ENCODE assay signal across 8 mouse cellular contexts in the genomic region with DNA sequence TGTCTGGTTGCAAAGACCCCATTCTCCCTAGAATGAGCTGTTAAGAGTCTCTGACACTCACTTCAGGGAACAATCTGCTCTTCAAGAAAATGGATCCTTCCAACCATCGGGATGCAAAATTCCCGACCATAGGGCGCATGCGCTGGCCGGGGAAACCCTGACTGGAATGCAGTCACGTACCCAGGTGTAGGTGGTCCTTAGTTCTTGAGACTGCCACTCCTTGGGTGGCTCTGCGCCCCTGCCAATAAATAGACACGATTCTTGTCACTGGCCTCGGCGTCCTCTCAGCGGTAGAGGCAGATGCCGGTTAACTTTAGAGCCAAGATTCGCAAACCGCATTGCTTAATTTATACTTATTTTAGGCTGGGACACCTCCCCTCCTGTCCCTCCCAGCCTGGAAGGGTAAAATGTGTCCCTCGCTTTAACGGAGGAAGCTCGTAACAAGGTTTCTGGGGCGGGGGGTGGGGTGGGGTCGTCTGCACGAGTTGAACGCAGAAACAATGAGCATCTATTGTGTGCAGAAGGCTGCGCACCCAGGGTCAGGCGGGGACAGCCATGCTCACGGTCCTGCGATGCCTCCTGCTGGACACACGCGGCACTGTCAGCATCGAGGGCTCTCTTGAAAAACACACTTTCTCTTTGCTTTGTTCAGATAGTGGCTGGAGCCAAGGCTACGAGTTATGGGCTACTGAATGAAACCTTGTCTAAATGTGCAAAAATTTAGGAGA. TPM values are rescaled to one million over a fixed set of nuclear protein-coding genes. Genes with fewer than 3 reads are reported as not detected.
DNase-seq lines count a peak whose midpoint lies in the region; ATAC-seq and TF ChIP-seq lines count a peak whose summit lies in the region.

No protein-coding gene starts in this region.

- H3K9me3 ChIP-seq in forebrain, embryonic 12.5 days: no peaks in the 10 kb centered on the region
- no peaks in the 10 kb centered on the region for H3K9me3 ChIP-seq in heart, postnatal 0 days (replicated peaks; ENCODE audit: control insufficient read depth, low read length)
- no peaks in the 10 kb centered on the region for H3K9me3 ChIP-seq in liver, embryonic 16.5 days (replicated peaks; ENCODE audit: control insufficient read depth, low read length)
- H3K9me3 ChIP-seq in neural tube, embryonic 11.5 days (ENCODE audit: control insufficient read depth, low read length): no peaks in the 10 kb centered on the region
- no peaks in the 10 kb centered on the region for H3K9me3 ChIP-seq in stomach, embryonic 16.5 days (replicated peaks; ENCODE audit: control insufficient read depth, low read length)

- peaks cover 25% of the 10 kb centered on the region for H3K36me3 ChIP-seq in forebrain, embryonic 12.5 days (replicated peaks)
- peaks cover 25% of the 10 kb centered on the region for H3K36me3 ChIP-seq in heart, postnatal 0 days (replicated peaks; ENCODE audit: control insufficient read depth, insufficient read depth, low read length)
- peaks cover 23% of the 10 kb centered on the region for H3K36me3 ChIP-seq in liver, embryonic 16.5 days (ENCODE audit: control insufficient read depth, insufficient read depth)
- H3K36me3 ChIP-seq in neural tube, embryonic 11.5 days (ENCODE audit: control insufficient read depth, insufficient read depth, low read length): peaks cover 20% of the 10 kb centered on the region
- H3K36me3 ChIP-seq in stomach, embryonic 16.5 days (ENCODE audit: control insufficient read depth, insufficient read depth, low read length): peaks cover 17% of the 10 kb centered on the region

- peak; percentile 21; the same call in 1 of the 2 replicates for ATAC-seq in cerebellum, adult (ENCODE audit: insufficient number of reproducible peaks, low FRiP score, low TSS enrichment)
- peak; percentile 51 for ATAC-seq in forebrain, embryonic 12.5 days (ENCODE audit: low FRiP score)
- peak; percentile 48 for ATAC-seq in heart, postnatal 0 days (ENCODE audit: insufficient read depth, low read depth)
- ATAC-seq in liver, embryonic 16.5 days (ENCODE audit: low read depth): peak; percentile 28
- ATAC-seq in neural tube, embryonic 11.5 days (ENCODE audit: insufficient read depth, low FRiP score, low TSS enrichment): peak; percentile 65
- peak; percentile 43; the same call in 1 of the 2 replicates for ATAC-seq in stomach, embryonic 16.5 days (ENCODE audit: insufficient read depth, low FRiP score)

- peak overlapping the region; percentile 72 for H3K4me2 ChIP-seq in forebrain, embryonic 12.5 days
- H3K4me2 ChIP-seq in heart, postnatal 0 days (ENCODE audit: low read depth, low read length): peak overlapping the region; percentile 53
- H3K4me2 ChIP-seq in liver, embryonic 16.5 days (ENCODE audit: low read depth, low read length): peak overlapping the region; percentile 56
- peak overlapping the region; percentile 63 for H3K4me2 ChIP-seq in neural tube, embryonic 11.5 days (ENCODE audit: low read depth)
- H3K4me2 ChIP-seq in stomach, embryonic 16.5 days (ENCODE audit: low read depth, low read length): peak overlapping the region; percentile 52

- H3K4me3 ChIP-seq in forebrain, embryonic 12.5 days (replicated peaks): peak overlapping the region; percentile 38
- peak overlapping the region; percentile 29 for H3K4me3 ChIP-seq in heart, postnatal 0 days (ENCODE audit: low read depth, low read length)
- peak overlapping the region; percentile 23 for H3K4me3 ChIP-seq in liver, embryonic 16.5 days (ENCODE audit: low read depth, low read length)
- peak overlapping the region; percentile 34 for H3K4me3 ChIP-seq in neural tube, embryonic 11.5 days (ENCODE audit: low read depth, low read length)
- peak overlapping the region; percentile 36 for H3K4me3 ChIP-seq in stomach, embryonic 16.5 days (replicated peaks; ENCODE audit: low read length)

- TF ChIP-seq CTCF in heart, postnatal 0 days (IDR thresholded peaks at IDR 0.05; ENCODE audit: low read depth): peak; percentile 91

- DNase-seq in ES-CJ7 (ENCODE audit: low read depth, low spot score): peak; percentile 96
- peak; percentile 86 for DNase-seq in heart, postnatal 0 days (ENCODE audit: low spot score)
- DNase-seq in kidney, postnatal 36 days: peak; percentile 89 to 94
- DNase-seq in neural tube, embryonic 11.5 days (ENCODE audit: low spot score): peak; percentile 93

- H3K4me1 ChIP-seq in forebrain, embryonic 12.5 days: peaks cover 53% of the 10 kb centered on the region
- H3K4me1 ChIP-seq in heart, postnatal 0 days (ENCODE audit: control insufficient read depth, insufficient read depth): peaks cover 20% of the 10 kb centered on the region
- H3K4me1 ChIP-seq in liver, embryonic 16.5 days (ENCODE audit: control insufficient read depth, low read depth, low read length): peaks cover 46% of the 10 kb centered on the region
- H3K4me1 ChIP-seq in neural tube, embryonic 11.5 days (ENCODE audit: control insufficient read depth, insufficient read depth, low read length): peaks cover 13% of the 10 kb centered on the region
- peaks cover 46% of the 10 kb centered on the region for H3K4me1 ChIP-seq in stomach, embryonic 16.5 days (ENCODE audit: control insufficient read depth, insufficient read depth, low read length)

- H3K27me3 ChIP-seq in forebrain, embryonic 12.5 days: no peaks in the 10 kb centered on the region
- no peaks in the 10 kb centered on the region for H3K27me3 ChIP-seq in heart, postnatal 0 days (ENCODE audit: control insufficient read depth, insufficient read depth, low read length)
- H3K27me3 ChIP-seq in liver, embryonic 16.5 days (ENCODE audit: control insufficient read depth, insufficient read depth, low read depth, low read length): no peaks in the 10 kb centered on the region
- no peaks in the 10 kb centered on the region for H3K27me3 ChIP-seq in neural tube, embryonic 11.5 days (ENCODE audit: control insufficient read depth, insufficient read depth, low read length)
- no peaks in the 10 kb centered on the region for H3K27me3 ChIP-seq in stomach, embryonic 16.5 days (ENCODE audit: control insufficient read depth, insufficient read depth, low read length)

- peak overlapping the region; percentile 57 for H3K9ac ChIP-seq in forebrain, embryonic 12.5 days
- H3K9ac ChIP-seq in heart, postnatal 0 days (replicated peaks; ENCODE audit: low read depth, low read length): no peak overlapping the region
- H3K9ac ChIP-seq in liver, embryonic 16.5 days (ENCODE audit: low read depth, low read length): peak overlapping the region; percentile 6; the same call in 1 of the 2 replicates
- H3K9ac ChIP-seq in neural tube, embryonic 11.5 days (ENCODE audit: low read length): peak overlapping the region; percentile 74
- H3K9ac ChIP-seq in stomach, embryonic 16.5 days (ENCODE audit: low read length): peak overlapping the region; percentile 66

- peak overlapping the region; percentile 95 for H3K27ac ChIP-seq in forebrain, embryonic 12.5 days
- peak overlapping the region; percentile 95 for H3K27ac ChIP-seq in heart, postnatal 0 days (ENCODE audit: low read depth)
- peak overlapping the region; percentile 63 for H3K27ac ChIP-seq in liver, embryonic 16.5 days (ENCODE audit: low read length)
- H3K27ac ChIP-seq in neural tube, embryonic 11.5 days (ENCODE audit: low read depth, low read length): peak overlapping the region; percentile 85
- H3K27ac ChIP-seq in stomach, embryonic 16.5 days (ENCODE audit: low read length): peak overlapping the region; percentile 61

- WGBS in forebrain, embryonic 12.5 days: 1% methylated on average over 29 of the region's 29 CpGs
- WGBS in heart, postnatal 0 days: 4% methylated on average over 29 of the region's 29 CpGs
- 9% methylated on average over 29 of the region's 29 CpGs for WGBS in liver, embryonic 16.5 days (ENCODE audit: insufficient replicate concordance)
- WGBS in neural tube, embryonic 11.5 days: 1% methylated on average over 29 of the region's 29 CpGs
- 4% methylated on average over 29 of the region's 29 CpGs for WGBS in stomach, embryonic 16.5 days

- TF ChIP-seq EP300 in heart, postnatal 0 days (IDR thresholded peaks at IDR 0.05; ENCODE audit: low read depth): no peak

RNA-seq across cellular contexts. Expression of a gene that starts 1.6 kb away (rescaled TPM):
- 518 and 540 TPM in 2 replicates for polyA plus RNA-seq in forebrain, embryonic 12.5 days (2016; fragmentation: Nextera tagmentation; extraction: Ambion mirVana)
- 1,828 and 2,004 TPM in 2 replicates for total RNA-seq in heart, postnatal 0 days (2014; rRNA removed; ENCODE audit: low replicate concordance)
- polyA plus RNA-seq in heart, postnatal 0 days (2015; fragmentation: Nextera tagmentation; extraction: Ambion mirVana): 353 and 370 TPM in 2 replicates
- 266 and 282 TPM in 2 replicates for polyA plus RNA-seq in liver, embryonic 16.5 days (2015; fragmentation: Nextera tagmentation; extraction: Ambion mirVana)
- polyA plus RNA-seq in neural tube, embryonic 11.5 days (2014; fragmentation: Nextera tagmentation; extraction: Ambion mirVana): 463 and 504 TPM in 2 replicates
- 533 and 575 TPM in 2 replicates for polyA plus RNA-seq in stomach, embryonic 16.5 days (2015; fragmentation: Nextera tagmentation; extraction: Ambion mirVana)

RNA-seq across cellular contexts. Expression of a gene that starts 7.1 kb away (rescaled TPM):
- polyA plus RNA-seq in forebrain, embryonic 12.5 days (2016; fragmentation: Nextera tagmentation; extraction: Ambion mirVana): 51.6 and 52.9 TPM in 2 replicates
- 14.4 and 19.6 TPM in 2 replicates for total RNA-seq in heart, postnatal 0 days (2014; rRNA removed; ENCODE audit: low replicate concordance)
- polyA plus RNA-seq in heart, postnatal 0 days (2015; fragmentation: Nextera tagmentation; extraction: Ambion mirVana): 19.8 and 20.7 TPM in 2 replicates
- 21.8 and 22.1 TPM in 2 replicates for polyA plus RNA-seq in liver, embryonic 16.5 days (2015; fragmentation: Nextera tagmentation; extraction: Ambion mirVana)
- 68.3 and 68.4 TPM in 2 replicates for polyA plus RNA-seq in neural tube, embryonic 11.5 days (2014; fragmentation: Nextera tagmentation; extraction: Ambion mirVana)
- 34.8 and 35.8 TPM in 2 replicates for polyA plus RNA-seq in stomach, embryonic 16.5 days (2015; fragmentation: Nextera tagmentation; extraction: Ambion mirVana)

RNA-seq across cellular contexts. Expression of a gene that starts 8.0 kb away (rescaled TPM):
- 62.8 and 67.4 TPM in 2 replicates for polyA plus RNA-seq in forebrain, embryonic 12.5 days (2016; fragmentation: Nextera tagmentation; extraction: Ambion mirVana)
- 56.5 and 72.7 TPM in 2 replicates for total RNA-seq in heart, postnatal 0 days (2014; rRNA removed; ENCODE audit: low replicate concordance)
- 29.0 and 31.7 TPM in 2 replicates for polyA plus RNA-seq in heart, postnatal 0 days (2015; fragmentation: Nextera tagmentation; extraction: Ambion mirVana)
- 11.0 and 12.2 TPM in 2 replicates for polyA plus RNA-seq in liver, embryonic 16.5 days (2015; fragmentation: Nextera tagmentation; extraction: Ambion mirVana)
- 56.4 and 58.6 TPM in 2 replicates for polyA plus RNA-seq in neural tube, embryonic 11.5 days (2014; fragmentation: Nextera tagmentation; extraction: Ambion mirVana)
- polyA plus RNA-seq in stomach, embryonic 16.5 days (2015; fragmentation: Nextera tagmentation; extraction: Ambion mirVana): 30.5 and 32.4 TPM in 2 replicates

RNA-seq across cellular contexts. Expression of a gene that starts 8.9 kb away (rescaled TPM):
- not detected in 2 replicates for polyA plus RNA-seq in forebrain, embryonic 12.5 days (2016; fragmentation: Nextera tagmentation; extraction: Ambion mirVana)
- total RNA-seq in heart, postnatal 0 days (2014; rRNA removed; ENCODE audit: low replicate concordance): not detected in 2 replicates
- 0.12 TPM in 1 of 2 replicates, not detected in the other for polyA plus RNA-seq in heart, postnatal 0 days (2015; fragmentation: Nextera tagmentation; extraction: Ambion mirVana)
- polyA plus RNA-seq in liver, embryonic 16.5 days (2015; fragmentation: Nextera tagmentation; extraction: Ambion mirVana): not detected in 2 replicates
- polyA plus RNA-seq in neural tube, embryonic 11.5 days (2014; fragmentation: Nextera tagmentation; extraction: Ambion mirVana): not detected in 2 replicates
- polyA plus RNA-seq in stomach, embryonic 16.5 days (2015; fragmentation: Nextera tagmentation; extraction: Ambion mirVana): not detected in 2 replicates

RNA-seq across cellular contexts. Expression of a gene that starts 27.1 kb away (rescaled TPM):
- polyA plus RNA-seq in forebrain, embryonic 12.5 days (2016; fragmentation: Nextera tagmentation; extraction: Ambion mirVana): not detected in 2 replicates
- total RNA-seq in heart, postnatal 0 days (2014; rRNA removed; ENCODE audit: low replicate concordance): 30.5 and 35.2 TPM in 2 replicates
- 13.0 and 14.2 TPM in 2 replicates for polyA plus RNA-seq in heart, postnatal 0 days (2015; fragmentation: Nextera tagmentation; extraction: Ambion mirVana)
- 0.05 TPM in 1 of 2 replicates, not detected in the other for polyA plus RNA-seq in liver, embryonic 16.5 days (2015; fragmentation: Nextera tagmentation; extraction: Ambion mirVana)
- polyA plus RNA-seq in neural tube, embryonic 11.5 days (2014; fragmentation: Nextera tagmentation; extraction: Ambion mirVana): 0.12 TPM in 2 replicates
- polyA plus RNA-seq in stomach, embryonic 16.5 days (2015; fragmentation: Nextera tagmentation; extraction: Ambion mirVana): 0.57 TPM in 1 of 2 replicates, not detected in the other

Comparison
In these comparisons a context has a peak if more than half of its experiments do, and no peak if none do; other contexts are left out.
1. Peak in every context shown above with its lines: DNase-seq, ATAC-seq, H3K4me3 ChIP-seq and H3K27ac ChIP-seq.